Mouse (Mus musculus): ENCODE data around the gene Nxpe5. TPM values are rescaled to one million over a fixed set of nuclear protein-coding genes. Genes with fewer than 3 reads are reported as not detected.

Gene Nxpe5
- polyA plus RNA-seq, 1 experiment from 2014 or later, result not detected

GRCm38 (mm10) chr5:138258993-138259392, 33.3 kb downstream of the Nxpe5 start:
- no peak overlapping the region for H3K4me3 ChIP-seq (ENCODE audit: control insufficient read depth in 1 of 2, insufficient read depth in 1 of 2, low read depth in 1 of 2, low read length in 2 of 2)
- no peaks in the 10 kb centered on the region for H3K9me3 ChIP-seq (ENCODE audit: control insufficient read depth, low read length)
- peak overlapping the region in 1 of 2 experiments; percentile 9; a peak in 1 of 4 replicates for H3K27ac ChIP-seq (replicated peaks in 1 of 2; ENCODE audit: control insufficient read depth in 1 of 2, insufficient read depth in 1 of 2, low read depth in 2 of 2, low read length in 2 of 2)
- ATAC-seq (ENCODE audit: insufficient number of reproducible peaks, insufficient read depth, low FRiP score, low read depth), result no peak
- H3K4me2 ChIP-seq (ENCODE audit: low read length), result no peak overlapping the region
- H3K36me3 ChIP-seq (ENCODE audit: control insufficient read depth, insufficient read depth, low read length), result peaks cover 43% of the 10 kb centered on the region
- WGBS, result 42% methylated on average over 7 of the region's 7 CpGs
- H3K4me1 ChIP-seq (ENCODE audit: control insufficient read depth in 2 of 2, insufficient read depth in 2 of 2, low read length in 2 of 2), result peaks cover 26 to 38% of the 10 kb centered on the region in 2 experiments
- no peaks in the 10 kb centered on the region for H3K27me3 ChIP-seq (ENCODE audit: control insufficient read depth, insufficient read depth, low read length)
- 0 out of 2 replicates have a peak overlapping the region, but pooled peaks have one; percentile 11 for H3K9ac ChIP-seq (ENCODE audit: low read length)

GRCm38 (mm10) chr5:138260051-138260450, 34.4 kb downstream of the Nxpe5 start:
- peaks cover 24 to 40% of the 10 kb centered on the region in 2 experiments for H3K4me1 ChIP-seq (ENCODE audit: control insufficient read depth in 2 of 2, insufficient read depth in 2 of 2, low read length in 2 of 2)

GRCm38 (mm10) chr5:138260834-138261233, 35.1 kb downstream of the Nxpe5 start:
- no peak for ATAC-seq (ENCODE audit: insufficient number of reproducible peaks, insufficient read depth, low FRiP score, low read depth)
- Histone ChIP-seq H3K9me3 (ENCODE audit: control insufficient read depth, low read length) (no peaks in the 10 kb centered on the region), H3K4me1 (ENCODE audit: control insufficient read depth in 2 of 2, insufficient read depth in 2 of 2, low read length in 2 of 2) (peaks cover 24 to 39% of the 10 kb centered on the region in 2 experiments), H3K36me3 (ENCODE audit: control insufficient read depth, insufficient read depth, low read length) (peaks cover 46% of the 10 kb centered on the region), H3K9ac (ENCODE audit: low read length) (no peak overlapping the region), H3K27ac (replicated peaks in 1 of 2; ENCODE audit: control insufficient read depth in 1 of 2, insufficient read depth in 1 of 2, low read depth in 2 of 2, low read length in 2 of 2) (no peak overlapping the region), H3K27me3 (ENCODE audit: control insufficient read depth, insufficient read depth, low read length) (no peaks in the 10 kb centered on the region), H3K4me3 (ENCODE audit: control insufficient read depth in 1 of 2, insufficient read depth in 1 of 2, low read depth in 1 of 2, low read length in 2 of 2) (no peak overlapping the region), H3K4me2 (ENCODE audit: low read length) (no peak overlapping the region)
- 49% methylated on average over 11 of the region's 11 CpGs for WGBS

More at GRCm38 (mm10) chr5:138260051-138260450, 34.4 kb downstream of the Nxpe5 start:
- WGBS, result 43% methylated on average over 10 of the region's 10 CpGs
- Histone ChIP-seq H3K4me3 (ENCODE audit: control insufficient read depth in 1 of 2, insufficient read depth in 1 of 2, low read depth in 1 of 2, low read length in 2 of 2) (no peak overlapping the region), H3K36me3 (ENCODE audit: control insufficient read depth, insufficient read depth, low read length) (peaks cover 43% of the 10 kb centered on the region), H3K27ac (replicated peaks in 1 of 2; ENCODE audit: control insufficient read depth in 1 of 2, insufficient read depth in 1 of 2, low read depth in 2 of 2, low read length in 2 of 2) (no peak overlapping the region), H3K9me3 (ENCODE audit: control insufficient read depth, low read length) (no peaks in the 10 kb centered on the region), H3K27me3 (ENCODE audit: control insufficient read depth, insufficient read depth, low read length) (no peaks in the 10 kb centered on the region), H3K9ac (ENCODE audit: low read length) (peak overlapping the region; percentile 30; the same call in 1 of the 2 replicates), H3K4me2 (ENCODE audit: low read length) (no peak overlapping the region)
- ATAC-seq (ENCODE audit: insufficient number of reproducible peaks, insufficient read depth, low FRiP score, low read depth), result no peak

GRCm38 (mm10) chr5:138262001-138262400, 36.3 kb downstream of the Nxpe5 start:
- Histone ChIP-seq H3K27me3 (ENCODE audit: control insufficient read depth, insufficient read depth, low read length) (no peaks in the 10 kb centered on the region), H3K9ac (ENCODE audit: low read length) (no peak overlapping the region; the same call in 1 of the 2 replicates), H3K9me3 (ENCODE audit: control insufficient read depth, low read length) (no peaks in the 10 kb centered on the region), H3K36me3 (ENCODE audit: control insufficient read depth, insufficient read depth, low read length) (peaks cover 53% of the 10 kb centered on the region), H3K4me1 (ENCODE audit: control insufficient read depth in 2 of 2, insufficient read depth in 2 of 2, low read length in 2 of 2) (peaks cover 20 to 39% of the 10 kb centered on the region in 2 experiments), H3K4me2 (ENCODE audit: low read length) (peak overlapping the region; percentile 94; the same call in 1 of the 2 replicates), H3K4me3 (ENCODE audit: control insufficient read depth in 1 of 2, insufficient read depth in 1 of 2, low read depth in 1 of 2, low read length in 2 of 2) (no peak overlapping the region), H3K27ac (replicated peaks in 1 of 2; ENCODE audit: control insufficient read depth in 1 of 2, insufficient read depth in 1 of 2, low read depth in 2 of 2, low read length in 2 of 2) (no peak overlapping the region)
- WGBS, result 72% methylated on average over 4 of the region's 4 CpGs
- ATAC-seq (ENCODE audit: insufficient number of reproducible peaks, insufficient read depth, low FRiP score, low read depth), result no peak

- H3K27ac ChIP-seq (replicated peaks in 1 of 2; ENCODE audit: control insufficient read depth in 1 of 2, insufficient read depth in 1 of 2, low read depth in 2 of 2, low read length in 2 of 2), result no peak overlapping the region
- no peaks in the 10 kb centered on the region for H3K9me3 ChIP-seq (ENCODE audit: control insufficient read depth, low read length)
- peak overlapping the region; percentile 94 for H3K4me2 ChIP-seq (ENCODE audit: low read length)
- H3K9ac ChIP-seq (ENCODE audit: low read length), result peak overlapping the region; percentile 94
- H3K27me3 ChIP-seq (ENCODE audit: control insufficient read depth, insufficient read depth, low read length), result no peaks in the 10 kb centered on the region
- H3K4me1 ChIP-seq (ENCODE audit: control insufficient read depth in 2 of 2, insufficient read depth in 2 of 2, low read length in 2 of 2), result peaks cover 20 to 39% of the 10 kb centered on the region in 2 experiments
- peaks cover 53% of the 10 kb centered on the region for H3K36me3 ChIP-seq (ENCODE audit: control insufficient read depth, insufficient read depth, low read length)
- WGBS, result 60% methylated on average over 18 of the region's 18 CpGs
- no peak for ATAC-seq (ENCODE audit: insufficient number of reproducible peaks, insufficient read depth, low FRiP score, low read depth)
- peak overlapping the region; percentile 86 to 96 for H3K4me3 ChIP-seq (ENCODE audit: control insufficient read depth in 1 of 2, insufficient read depth in 1 of 2, low read depth in 1 of 2, low read length in 2 of 2)
Measured at GRCm38 (mm10) chr5:138262582-138263240, 37.0 kb downstream of the Nxpe5 start.

- Histone ChIP-seq H3K4me1 (ENCODE audit: control insufficient read depth in 2 of 2, insufficient read depth in 2 of 2, low read length in 2 of 2) (peaks cover 19 to 35% of the 10 kb centered on the region in 2 experiments), H3K9me3 (ENCODE audit: control insufficient read depth, low read length) (no peaks in the 10 kb centered on the region), H3K4me2 (ENCODE audit: low read length) (peak within 1 kb of the TSS; percentile 94), H3K4me3 (ENCODE audit: control insufficient read depth in 1 of 2, insufficient read depth in 1 of 2, low read depth in 1 of 2, low read length in 2 of 2) (peak within 1 kb of the TSS; percentile 86 to 96), H3K27ac (replicated peaks in 1 of 2; ENCODE audit: control insufficient read depth in 1 of 2, insufficient read depth in 1 of 2, low read depth in 2 of 2, low read length in 2 of 2) (peak within 1 kb of the TSS; percentile 67 to 75), H3K9ac (ENCODE audit: low read length) (peak within 1 kb of the TSS; percentile 94), H3K27me3 (ENCODE audit: control insufficient read depth, insufficient read depth, low read length) (no peaks in the 10 kb centered on the region), H3K36me3 (ENCODE audit: control insufficient read depth, insufficient read depth, low read length) (peaks cover 48% of the 10 kb centered on the region)
- 0% methylated on average over 64 of the region's 71 CpGs for WGBS
- peak; percentile 82 for ATAC-seq (ENCODE audit: insufficient number of reproducible peaks, insufficient read depth, low FRiP score, low read depth)
Measured at GRCm38 (mm10) chr5:138263260-138264206, 37.8 kb downstream of the Nxpe5 start, which contains the start of gene BC037034. TSS of gene BC037034 (minus strand) at chr5:138264033.

- Histone ChIP-seq H3K9ac (ENCODE audit: low read length) (peak overlapping the region; percentile 94), H3K27me3 (ENCODE audit: control insufficient read depth, insufficient read depth, low read length) (no peaks in the 10 kb centered on the region), H3K9me3 (ENCODE audit: control insufficient read depth, low read length) (no peaks in the 10 kb centered on the region), H3K4me3 (ENCODE audit: control insufficient read depth in 1 of 2, insufficient read depth in 1 of 2, low read depth in 1 of 2, low read length in 2 of 2) (peak overlapping the region; percentile 86 to 96), H3K4me2 (ENCODE audit: low read length) (peak overlapping the region; percentile 94), H3K36me3 (ENCODE audit: control insufficient read depth, insufficient read depth, low read length) (peaks cover 42% of the 10 kb centered on the region), H3K27ac (replicated peaks in 1 of 2; ENCODE audit: control insufficient read depth in 1 of 2, insufficient read depth in 1 of 2, low read depth in 2 of 2, low read length in 2 of 2) (peak overlapping the region in 1 of 2 experiments; percentile 11; a peak in 1 of 4 replicates), H3K4me1 (ENCODE audit: control insufficient read depth in 2 of 2, insufficient read depth in 2 of 2, low read length in 2 of 2) (peaks cover 13 to 28% of the 10 kb centered on the region in 2 experiments)
- no peak for ATAC-seq (ENCODE audit: insufficient number of reproducible peaks, insufficient read depth, low FRiP score, low read depth)
- 13% methylated on average over 6 of the region's 6 CpGs for WGBS
Measured at GRCm38 (mm10) chr5:138264207-138264578, 38.5 kb downstream of the Nxpe5 start.

All from heart, embryonic 14.5 days (tissue).